21 mouse cellular contexts compared by ENCODE assay signal in genomic region chr11:79638691-79639090, GRCm38 (mm10). TPM values are rescaled to one million over a fixed set of nuclear protein-coding genes. Genes with fewer than 3 reads are reported as not detected.
DNase-seq lines count a peak whose midpoint lies in the region; ATAC-seq and TF ChIP-seq lines count a peak whose summit lies in the region.
"Had no signal": no experiment of that assay in that cellular context is flagged by ENCODE, and none has a peak within 500 bp of the region (broad histone marks: within the 10 kb centered on the region; RNA-seq: fewer than 3 reads in every experiment).

No protein-coding gene starts in this region.

- no peak for TF ChIP-seq CTCF in forebrain, postnatal 0 days (IDR thresholded peaks at IDR 0.05; ENCODE audit: low read depth)
- TF ChIP-seq CTCF in layer of hippocampus, adult 2 months (conservative IDR thresholded peaks at IDR 0.05): no peak
- TF ChIP-seq CTCF in hindbrain, postnatal 0 days (IDR thresholded peaks at IDR 0.05; ENCODE audit: low read depth): no peak

- WGBS in forebrain, postnatal 0 days: 38% methylated on average over 5 of the region's 5 CpGs
- 45% methylated on average over 5 of the region's 5 CpGs for WGBS in forebrain, embryonic 16.5 days
- WGBS in neural tube, embryonic 12.5 days: 46% methylated on average over 5 of the region's 5 CpGs
- 17% methylated on average over 5 of the region's 5 CpGs for WGBS in hindbrain, postnatal 0 days

- H3K4me2 ChIP-seq in forebrain, postnatal 0 days (ENCODE audit: low read depth): no peak overlapping the region
- H3K4me2 ChIP-seq in forebrain, embryonic 16.5 days (ENCODE audit: low read length): no peak overlapping the region
- no peak overlapping the region for H3K4me2 ChIP-seq in neural tube, embryonic 12.5 days (replicated peaks)
- no peak overlapping the region for H3K4me2 ChIP-seq in hindbrain, postnatal 0 days (ENCODE audit: low read depth, low read length)
- H3K4me2 ChIP-seq: forebrain, embryonic 12.5 days had no signal

- no peaks in the 10 kb centered on the region for H3K9me3 ChIP-seq in forebrain, postnatal 0 days (ENCODE audit: low read length)
- H3K9me3 ChIP-seq in forebrain, embryonic 16.5 days (ENCODE audit: control insufficient read depth, low read length): no peaks in the 10 kb centered on the region
- peaks cover 3% of the 10 kb centered on the region; the same call in 1 of the 2 replicates for H3K9me3 ChIP-seq in neural tube, embryonic 12.5 days
- no peaks in the 10 kb centered on the region for H3K9me3 ChIP-seq in hindbrain, postnatal 0 days (ENCODE audit: low read length)
- H3K9me3 ChIP-seq: heart, embryonic 10.5 days had no signal

- H3K9ac ChIP-seq in forebrain, postnatal 0 days: no peak overlapping the region
- H3K9ac ChIP-seq in forebrain, embryonic 16.5 days (replicated peaks; ENCODE audit: low read depth, low read length): no peak overlapping the region
- H3K9ac ChIP-seq in neural tube, embryonic 12.5 days: no peak overlapping the region
- H3K9ac ChIP-seq in hindbrain, postnatal 0 days (replicated peaks; ENCODE audit: low read length): no peak overlapping the region
- H3K9ac ChIP-seq: forebrain, embryonic 12.5 days had no signal

- DNase-seq in forebrain, postnatal 0 days: peak; percentile 35
- no peak for DNase-seq in layer of hippocampus, adult 2 months (ENCODE audit: low spot score in 2 of 2)
- DNase-seq in layer of hippocampus, postnatal 36 days: no peak
- no peak for DNase-seq in neural tube, embryonic 10.5 days (ENCODE audit: extremely low spot score, low spot score)
- DNase-seq in hindbrain, postnatal 0 days (ENCODE audit: low spot score): peak; percentile 28
- DNase-seq: adrenal gland, postnatal 14 days; cerebellum, adult 18-20 months; cerebellum, adult 9-11 months; cerebellum, postnatal 36 days; gastrocnemius, postnatal 10 days; heart, adult 18-20 months; heart, postnatal 10 days; heart, postnatal 4 days had no signal

- no peak for ATAC-seq in forebrain, postnatal 0 days
- no peak for ATAC-seq in forebrain, embryonic 16.5 days
- no peak for ATAC-seq in neural tube, embryonic 12.5 days (ENCODE audit: low FRiP score, low read depth)
- ATAC-seq in hindbrain, postnatal 0 days: no peak
- ATAC-seq: activated CD4-positive, CD25-positive, alpha-beta regulatory T cell, adult 4 months; intestine, embryonic 16.5 days; Patski had no signal

- H3K36me3 ChIP-seq in forebrain, postnatal 0 days (ENCODE audit: insufficient read depth): peaks cover 12% of the 10 kb centered on the region
- H3K36me3 ChIP-seq in forebrain, embryonic 16.5 days (ENCODE audit: control insufficient read depth, insufficient read depth): 0 out of 2 replicates have a peak, but pooled peaks cover 3% of the 10 kb centered on the region
- H3K36me3 ChIP-seq in neural tube, embryonic 12.5 days: 0 out of 2 replicates have a peak, but pooled peaks cover 3% of the 10 kb centered on the region
- no peaks in the 10 kb centered on the region for H3K36me3 ChIP-seq in hindbrain, postnatal 0 days (ENCODE audit: insufficient read depth, low read length)
- H3K36me3 ChIP-seq: heart, embryonic 10.5 days had no signal

- H3K27me3 ChIP-seq in forebrain, postnatal 0 days (ENCODE audit: insufficient read depth, low read length): no peaks in the 10 kb centered on the region
- no peaks in the 10 kb centered on the region for H3K27me3 ChIP-seq in forebrain, embryonic 16.5 days (replicated peaks; ENCODE audit: control insufficient read depth, insufficient read depth, low read length)
- no peaks in the 10 kb centered on the region for H3K27me3 ChIP-seq in neural tube, embryonic 12.5 days (replicated peaks)
- H3K27me3 ChIP-seq in hindbrain, postnatal 0 days (ENCODE audit: insufficient read depth, low read length): no peaks in the 10 kb centered on the region
- H3K27me3 ChIP-seq: CH12.LX; forebrain, embryonic 12.5 days; Patski had no signal

- H3K4me3 ChIP-seq in forebrain, postnatal 0 days (ENCODE audit: low read depth, low read length): no peak overlapping the region
- H3K4me3 ChIP-seq in forebrain, embryonic 16.5 days (replicated peaks; ENCODE audit: low read length): no peak overlapping the region
- no peak overlapping the region for H3K4me3 ChIP-seq in layer of hippocampus, adult 2 months
- H3K4me3 ChIP-seq in neural tube, embryonic 12.5 days: no peak overlapping the region
- H3K4me3 ChIP-seq in hindbrain, postnatal 0 days (ENCODE audit: low read length): no peak overlapping the region
- H3K4me3 ChIP-seq: forebrain, embryonic 12.5 days; heart, embryonic 10.5 days had no signal

- no peak overlapping the region for H3K27ac ChIP-seq in forebrain, postnatal 0 days (ENCODE audit: low read depth, low read length)
- H3K27ac ChIP-seq in forebrain, embryonic 16.5 days (ENCODE audit: low read length): no peak overlapping the region
- H3K27ac ChIP-seq in layer of hippocampus, adult 2 months: peak overlapping the region; percentile 68
- H3K27ac ChIP-seq in neural tube, embryonic 12.5 days: 0 out of 2 replicates have a peak overlapping the region, but pooled peaks have one; percentile 8
- no peak overlapping the region for H3K27ac ChIP-seq in hindbrain, postnatal 0 days
- H3K27ac ChIP-seq: heart, embryonic 10.5 days had no signal

- no peaks in the 10 kb centered on the region for H3K4me1 ChIP-seq in forebrain, postnatal 0 days (ENCODE audit: insufficient read depth)
- no peaks in the 10 kb centered on the region for H3K4me1 ChIP-seq in forebrain, embryonic 16.5 days (replicated peaks; ENCODE audit: control insufficient read depth, insufficient read depth, low read length)
- peaks cover 29% of the 10 kb centered on the region for H3K4me1 ChIP-seq in neural tube, embryonic 12.5 days
- H3K4me1 ChIP-seq in hindbrain, postnatal 0 days (ENCODE audit: insufficient read depth, low read length): no peaks in the 10 kb centered on the region

RNA-seq across cellular contexts. Expression of gene Rab11fip4, which starts 47.7 kb away (rescaled TPM):
- total RNA-seq in forebrain, postnatal 0 days (2014; rRNA removed): 80.9 and 86.2 TPM in 2 replicates
- polyA plus RNA-seq in forebrain, postnatal 0 days (2015; fragmentation: Nextera tagmentation; extraction: Ambion mirVana): 18.7 and 21.7 TPM in 2 replicates
- polyA plus RNA-seq in forebrain, embryonic 16.5 days (2015; fragmentation: Nextera tagmentation; extraction: Ambion mirVana): 28.5 and 31.6 TPM in 2 replicates
- 100 to 1,000 TPM; 163 to 168 TPM for total RNA-seq in layer of hippocampus, adult 2 months (2021)
- 100 to 1,000 TPM; 169 to 172 TPM for total RNA-seq in layer of hippocampus, postnatal 36 days (2021)
- 22.8 and 22.9 TPM in 2 replicates for polyA plus RNA-seq in neural tube, embryonic 12.5 days (2016; fragmentation: Nextera tagmentation; extraction: Ambion mirVana)
- 66.4 and 69.3 TPM in 2 replicates for total RNA-seq in hindbrain, postnatal 0 days (2014; rRNA removed)
- 17.3 and 17.4 TPM in 2 replicates for polyA plus RNA-seq in hindbrain, postnatal 0 days (2015; fragmentation: Nextera tagmentation; extraction: Ambion mirVana)

Comparison
In these comparisons a context has a peak if more than half of its experiments do, and no peak if none do; other contexts are left out.
1. DNase-seq: peak in forebrain, postnatal 0 days (single experiment) and hindbrain, postnatal 0 days (single experiment); none in layer of hippocampus, adult 2 months (0 of 2), layer of hippocampus, postnatal 36 days (0 of 2) and neural tube, embryonic 10.5 days (single experiment).
2. H3K27ac ChIP-seq: peak in layer of hippocampus, adult 2 months (single experiment) and neural tube, embryonic 12.5 days (single experiment); none in forebrain, postnatal 0 days (single experiment), forebrain, embryonic 16.5 days (single experiment) and hindbrain, postnatal 0 days (single experiment).